Mouse (Mus musculus): ENCODE data around the gene Krt73. TPM values are rescaled to one million over a fixed set of nuclear protein-coding genes. Genes with fewer than 3 reads are reported as not detected.

Krt73 gene
- not detected for polyA plus RNA-seq (2017; shearing (Covaris generic))

GRCm38 (mm10) chr15:101802296-101802835 is at the start of gene Krt73:
Gene Krt73 (minus strand): TSS chr15:101802346.

GRCm38 (mm10) chr15:101850694-101851093 is 48.5 kb upstream of the Krt73 start, which contains the start of gene Krt1:
Gene Krt1 (minus strand): TSS chr15:101850794.

GRCm38 (mm10) chr15:101817875-101818274 is 15.7 kb upstream of the Krt73 start, which contains the start of gene Krt2:
Gene Krt2 (minus strand): TSS chr15:101818169.

GRCm38 (mm10) chr15:101786360-101786759 is 15.8 kb downstream of the Krt73 start, which contains the start of gene Krt72:
Gene Krt72 (minus strand): TSS chr15:101786460.

Other genes with a start within 250 kb of the Krt73 start
- not detected for gene Krt90, start 239.4 kb downstream of the Krt73 start, polyA plus RNA-seq (2017; shearing (Covaris generic))
- not detected for gene Krt75, start 228.4 kb downstream of the Krt73 start, polyA plus RNA-seq (2017; shearing (Covaris generic))
- gene Gm5414, start 174.2 kb downstream of the Krt73 start, polyA plus RNA-seq (2017; shearing (Covaris generic)): not detected
- gene Gm5478, start 155.0 kb downstream of the Krt73 start, polyA plus RNA-seq (2017; shearing (Covaris generic)): not detected
- not detected for gene Krt6b, start 122.1 kb downstream of the Krt73 start, polyA plus RNA-seq (2017; shearing (Covaris generic))
- gene Krt6a, start 108.0 kb downstream of the Krt73 start, polyA plus RNA-seq (2017; shearing (Covaris generic)): not detected
- gene Krt5, start 89.4 kb downstream of the Krt73 start, polyA plus RNA-seq (2017; shearing (Covaris generic)): not detected
- not detected for gene Krt71, start 59.2 kb downstream of the Krt73 start, polyA plus RNA-seq (2017; shearing (Covaris generic))
- not detected for gene Krt72, start 15.9 kb downstream of the Krt73 start, polyA plus RNA-seq (2017; shearing (Covaris generic))
- not detected for gene Krt2, start 15.8 kb upstream of the Krt73 start, polyA plus RNA-seq (2017; shearing (Covaris generic))
- not detected for gene Krt1, start 48.4 kb upstream of the Krt73 start, polyA plus RNA-seq (2017; shearing (Covaris generic))
- gene Krt77, start 67.4 kb upstream of the Krt73 start, polyA plus RNA-seq (2017; shearing (Covaris generic)): not detected
- not detected for gene Krt76, start 90.6 kb upstream of the Krt73 start, polyA plus RNA-seq (2017; shearing (Covaris generic))
- gene Krt4, start 122.4 kb upstream of the Krt73 start, polyA plus RNA-seq (2017; shearing (Covaris generic)): not detected
- gene Krt79, start 138.0 kb upstream of the Krt73 start, polyA plus RNA-seq (2017; shearing (Covaris generic)): not detected
- not detected for gene Krt78, start 151.9 kb upstream of the Krt73 start, polyA plus RNA-seq (2017; shearing (Covaris generic))
- not detected for gene Krt8, start 202.1 kb upstream of the Krt73 start, polyA plus RNA-seq (2017; shearing (Covaris generic))
- gene Krt18, start 225.8 kb upstream of the Krt73 start, polyA plus RNA-seq (2017; shearing (Covaris generic)): 0.76 TPM

Measured in activated CD4-positive, CD25-positive, alpha-beta regulatory T cell, adult 9 weeks (primary cell).